Mouse (Mus musculus): ENCODE results near the gene Greb1. TPM values are rescaled to one million over a fixed set of nuclear protein-coding genes. Genes with fewer than 3 reads are reported as not detected.

Gene Greb1
- total and polyA plus RNA-seq, 3 experiments, result not detected

GRCm38 (mm10) chr12:16829785-16830184, 29.1 kb upstream of the Greb1 start:
- Histone ChIP-seq H3K27ac (ENCODE audit: control insufficient read depth, low read depth, low read length) (no peak overlapping the region), H3K9me3 (replicated peaks; ENCODE audit: insufficient read depth, low read length) (no peaks in the 10 kb centered on the region), H3K4me3 (ENCODE audit: control insufficient read depth in 1 of 2, insufficient read depth in 1 of 2, low read depth in 2 of 2, low read length in 2 of 2) (no peak overlapping the region), H3K27me3 (ENCODE audit: control insufficient read depth in 1 of 2, insufficient read depth in 2 of 2, low read length in 2 of 2) (no peaks in the 10 kb centered on the region), H3K36me3 (ENCODE audit: control insufficient read depth in 1 of 2, insufficient read depth in 2 of 2, low read length in 2 of 2) (no peaks in the 10 kb centered on the region), H3K4me1 (ENCODE audit: control insufficient read depth in 1 of 2, insufficient read depth in 2 of 2, low read length in 2 of 2) (no peaks in the 10 kb centered on the region; a peak in 2 of 4 replicates), H3K9ac (ENCODE audit: control insufficient read depth, low read depth, low read length, poor library complexity, severe bottlenecking) (no peak overlapping the region), H3K79me2 (ENCODE audit: control insufficient read depth, insufficient read depth, low read length, poor library complexity) (no peaks in the 10 kb centered on the region)
- DNase-seq (ENCODE audit: low read depth, low spot score), result peak; percentile 30
- no peak for TF ChIP-seq JUND (IDR thresholded peaks at IDR 0.05; ENCODE audit: low read depth, low read length)
- TF ChIP-seq RAD21 (IDR thresholded peaks at IDR 0.05; ENCODE audit: low read depth, low read length), result peak; percentile 38
- no peak for TF ChIP-seq ZMIZ1 (IDR thresholded peaks at IDR 0.05; ENCODE audit: low read depth, low read length)
- TF ChIP-seq MAFK (IDR thresholded peaks at IDR 0.05; ENCODE audit: borderline replicate concordance, low read depth, low read length), result no peak
- TF ChIP-seq CTCF (IDR thresholded peaks at IDR 0.05 in 2 of 3, conservative IDR thresholded peaks at IDR 0.05 in 1 of 3; ENCODE audit: control insufficient read depth in 1 of 3, insufficient read depth in 1 of 3, low read depth in 2 of 3, low read length in 3 of 3, poor library complexity in 1 of 3, severe bottlenecking in 1 of 3), result peak; percentile 34 to 65 (median 60)
- TF ChIP-seq GATA1 (IDR thresholded peaks at IDR 0.05; ENCODE audit: low read depth, low read length), result no peak
- no peak for TF ChIP-seq BHLHE40 (IDR thresholded peaks at IDR 0.05; ENCODE audit: borderline replicate concordance, low read depth, low read length)
- no peak for TF ChIP-seq CHD2 (IDR thresholded peaks at IDR 0.05; ENCODE audit: low read length)
- no peak for TF ChIP-seq SIN3A (IDR thresholded peaks at IDR 0.05; ENCODE audit: low read length)
- TF ChIP-seq MYC (IDR thresholded peaks at IDR 0.05; ENCODE audit: low read depth, low read length), result no peak
- no peak for TF ChIP-seq MAX (IDR thresholded peaks at IDR 0.05; ENCODE audit: low read length)
- TF ChIP-seq ETS1 (IDR thresholded peaks at IDR 0.05; ENCODE audit: low read depth, low read length), result no peak
- TF ChIP-seq POLR2AphosphoS5 (IDR thresholded peaks at IDR 0.05; ENCODE audit: borderline replicate concordance, low read depth, low read length), result no peak
- TF ChIP-seq POLR2AphosphoS2 (IDR thresholded peaks at IDR 0.05; ENCODE audit: low read length), result no peak
- TF ChIP-seq EP300 (IDR thresholded peaks at IDR 0.05; ENCODE audit: low read depth in 1 of 2, low read length in 2 of 2), result no peak
- no peak for TF ChIP-seq HCFC1 (IDR thresholded peaks at IDR 0.05; ENCODE audit: low read depth, low read length)
- TF ChIP-seq ELF1 (IDR thresholded peaks at IDR 0.05; ENCODE audit: low read depth, low read length), result no peak
- TF ChIP-seq SMC3 (IDR thresholded peaks at IDR 0.05; ENCODE audit: low read depth, low read length), result peak; percentile 57
- no peak for TF ChIP-seq MEF2A (IDR thresholded peaks at IDR 0.05; ENCODE audit: extremely low read depth, insufficient replicate concordance, low read depth, low read length, poor library complexity, severe bottlenecking)
- TF ChIP-seq MAZ (IDR thresholded peaks at IDR 0.05; ENCODE audit: low read depth, low read length), result no peak
- no peak for TF ChIP-seq CHD1 (IDR thresholded peaks at IDR 0.05; ENCODE audit: low read depth, low read length)
- no peak for TF ChIP-seq POLR2A (IDR thresholded peaks at IDR 0.05; ENCODE audit: control insufficient read depth in 1 of 2, insufficient read depth in 1 of 2, low read depth in 1 of 2, low read length in 2 of 2, poor library complexity in 1 of 2)
- TF ChIP-seq NRF1 (IDR thresholded peaks at IDR 0.05; ENCODE audit: insufficient read depth, low read depth, low read length, poor library complexity, severe bottlenecking), result no peak
- TF ChIP-seq MYB (IDR thresholded peaks at IDR 0.05; ENCODE audit: low read depth, low read length), result no peak
